Mouse (Mus musculus) thymus, postnatal 25 days (tissue): ENCODE measurements around the gene Scd4.

Experiments used
- DNase-seq: peaks from one replicate; pipeline ENCODE4 v3.0.0; 2022

Scd4 gene

GRCm38 (mm10) chr19:44382682-44383321 is 49.9 kb downstream of the Scd4 start:
- DNase-seq: no peak

- DNase-seq: no peak
Measured at GRCm38 (mm10) chr19:44385887-44386498, 53.1 kb downstream of the Scd4 start.

DNA sequence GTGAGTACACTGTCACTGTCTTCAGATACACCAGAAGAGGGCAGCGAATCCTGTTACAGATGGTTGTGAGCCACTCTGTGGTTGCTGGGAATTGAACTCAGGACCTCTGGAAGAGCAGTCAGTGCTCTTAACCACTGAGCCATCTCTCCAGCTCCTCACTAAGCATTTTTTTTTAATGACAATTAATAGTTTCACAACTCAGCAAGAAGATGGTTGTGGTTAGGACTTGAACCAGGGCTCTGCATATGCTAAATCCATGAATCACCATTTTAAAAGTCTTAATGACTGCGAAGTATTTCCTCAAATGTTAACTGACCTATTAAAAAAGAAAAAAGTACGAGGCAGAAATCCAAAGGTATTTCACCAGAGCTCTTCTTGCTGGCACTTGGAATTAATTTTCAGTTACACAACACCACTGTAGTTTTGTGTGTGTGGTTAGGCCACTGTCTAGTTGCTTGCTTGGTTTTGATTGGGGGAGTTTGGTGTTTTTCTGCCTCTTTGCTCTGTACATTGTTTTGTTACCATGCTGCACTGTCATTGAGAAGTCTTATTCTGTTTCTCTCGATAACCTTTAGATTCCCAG is 54.3 kb downstream of the Scd4 start:
- no peak for DNase-seq

- peak; percentile 11 for DNase-seq
Measured at GRCm38 (mm10) chr19:44387746-44388474, 55.0 kb downstream of the Scd4 start.

DNA sequence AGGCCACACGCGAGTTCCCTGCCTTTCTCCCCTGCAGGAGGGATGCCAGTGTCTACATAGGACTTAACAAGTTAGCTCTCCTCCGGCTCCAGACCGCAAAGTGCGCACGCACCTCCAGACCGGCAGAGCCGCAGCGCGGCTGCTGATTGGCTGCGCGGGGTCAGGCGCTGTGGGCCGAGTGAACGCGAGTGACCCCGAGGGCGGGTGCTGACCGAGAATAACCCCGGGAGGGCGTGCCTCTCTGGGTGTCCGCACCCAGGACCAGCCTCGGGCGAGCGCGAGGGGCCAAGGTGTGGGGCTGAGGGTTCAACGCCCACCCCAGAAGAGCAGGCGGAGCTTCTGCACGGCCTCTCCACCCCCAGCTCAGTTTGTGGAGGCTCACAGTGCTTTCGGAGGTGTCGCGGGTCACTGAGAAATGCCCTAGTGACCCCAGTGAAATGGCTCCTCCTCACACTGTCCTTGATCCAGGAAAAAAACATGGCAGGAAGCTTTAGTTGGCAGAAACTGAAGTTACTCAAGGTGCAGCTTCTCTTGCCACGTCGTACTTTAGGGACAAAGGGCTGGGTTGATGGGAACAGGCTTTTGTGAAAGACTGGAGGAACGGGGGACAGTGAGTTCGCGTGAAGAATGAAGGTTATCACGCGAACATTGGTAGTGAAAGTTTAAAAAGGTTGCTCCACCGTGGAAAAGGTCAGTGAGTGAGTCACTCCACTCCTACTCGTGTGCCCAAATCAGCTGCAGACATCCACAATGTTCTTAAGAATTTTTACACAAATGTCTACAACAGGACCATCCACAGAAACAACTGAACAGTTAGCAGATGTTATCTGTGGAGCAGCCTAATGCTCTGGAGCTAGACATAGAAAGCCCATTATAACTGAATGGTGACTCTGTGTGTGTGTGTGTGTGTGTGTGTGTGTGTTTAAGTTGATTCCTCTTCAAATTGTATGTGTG is 55.9 kb downstream of the Scd4 start:
- DNase-seq: peak; percentile 95

DNA sequence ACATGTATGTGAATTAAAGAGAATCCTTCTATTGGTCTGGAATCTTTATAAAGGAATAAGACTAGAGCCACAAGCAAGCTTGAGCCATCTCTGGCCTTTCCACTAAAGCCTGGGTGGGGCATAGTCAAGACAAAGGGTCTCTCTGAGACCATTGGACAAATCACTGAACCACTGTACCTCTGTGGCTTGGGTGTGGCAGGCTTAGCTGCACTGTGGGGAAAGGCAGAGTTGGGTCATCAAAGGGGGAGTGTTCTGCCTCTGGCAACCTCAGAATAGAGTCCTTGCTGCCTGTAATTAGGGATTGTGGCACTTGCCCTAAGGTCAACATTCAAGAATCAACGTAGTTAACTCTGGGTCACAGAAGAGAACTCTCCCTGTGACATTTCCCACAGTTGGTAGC is 56.6 kb downstream of the Scd4 start:
- DNase-seq: no peak

DNA sequence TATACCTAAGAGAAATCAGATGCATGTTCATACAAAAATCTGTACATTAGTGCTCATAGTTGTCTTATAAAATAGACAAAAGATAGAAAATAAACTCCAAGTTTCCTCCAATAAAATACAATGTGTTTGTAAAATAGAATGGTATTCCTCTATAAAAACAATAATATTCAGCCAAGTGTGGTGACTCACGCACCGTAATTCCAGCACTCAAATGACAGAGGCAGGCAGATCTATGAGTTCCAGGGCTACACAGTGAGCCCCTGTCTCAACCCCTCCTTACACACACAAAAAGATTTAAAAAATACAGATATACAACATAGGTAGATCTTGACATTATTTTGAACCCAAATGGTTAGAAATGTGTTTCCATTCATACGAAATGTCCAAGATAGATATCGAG is 59.0 kb downstream of the Scd4 start:
- DNase-seq: no peak

DNA sequence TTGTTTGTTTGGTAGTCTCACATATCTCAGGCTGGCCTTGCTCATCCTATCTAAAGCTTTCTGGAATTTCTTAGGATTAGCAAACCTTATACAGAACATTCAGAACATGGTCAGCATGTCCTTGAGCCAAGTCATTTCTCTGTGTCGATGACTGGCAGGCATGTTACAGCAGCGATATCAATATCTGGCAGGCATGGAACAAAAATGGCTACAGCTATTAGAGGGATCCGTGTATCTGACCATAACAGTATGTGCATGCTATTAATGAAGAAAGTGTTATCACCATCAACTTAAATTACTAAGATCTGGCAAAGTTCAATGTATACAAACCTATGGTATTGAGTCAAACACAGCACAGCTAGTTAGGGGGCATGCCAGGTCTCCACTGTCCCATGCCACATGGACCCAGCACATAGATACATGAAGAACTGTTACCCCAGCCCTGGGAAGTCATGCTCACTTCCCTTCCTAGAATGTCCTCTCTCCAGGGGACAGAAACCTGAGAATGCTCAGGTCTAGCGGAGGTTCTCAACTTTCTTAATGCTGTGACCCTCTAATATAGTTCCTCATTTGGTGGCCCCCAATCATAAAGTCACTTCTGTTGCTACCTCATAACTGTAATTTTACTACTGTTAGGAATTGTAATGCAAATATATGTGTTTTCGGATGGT is 59.6 kb downstream of the Scd4 start:
- DNase-seq: no peak

DNA sequence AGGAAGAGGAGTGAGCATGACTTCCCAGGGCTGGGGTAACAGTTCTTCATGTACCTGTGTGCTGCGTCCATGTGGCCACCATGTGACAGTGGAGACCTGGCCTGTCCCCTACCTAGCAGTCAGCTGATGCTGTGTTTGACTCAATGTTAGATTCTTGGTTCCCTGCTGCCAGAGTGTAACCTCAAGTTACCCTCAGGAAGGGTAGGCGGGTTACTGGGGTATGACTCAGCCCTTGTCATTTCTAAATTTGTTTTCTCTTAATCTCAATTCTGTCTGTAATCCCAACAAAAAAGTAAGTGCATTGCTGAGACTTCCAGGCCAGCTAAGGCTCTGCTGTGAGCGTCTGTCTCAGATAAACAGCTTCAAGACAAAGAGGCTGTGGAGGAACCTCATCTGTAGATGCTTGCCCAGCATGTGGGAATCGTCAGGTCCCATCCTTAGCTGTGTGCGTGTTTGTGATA is 61.1 kb downstream of the Scd4 start:
- DNase-seq: no peak

DNA sequence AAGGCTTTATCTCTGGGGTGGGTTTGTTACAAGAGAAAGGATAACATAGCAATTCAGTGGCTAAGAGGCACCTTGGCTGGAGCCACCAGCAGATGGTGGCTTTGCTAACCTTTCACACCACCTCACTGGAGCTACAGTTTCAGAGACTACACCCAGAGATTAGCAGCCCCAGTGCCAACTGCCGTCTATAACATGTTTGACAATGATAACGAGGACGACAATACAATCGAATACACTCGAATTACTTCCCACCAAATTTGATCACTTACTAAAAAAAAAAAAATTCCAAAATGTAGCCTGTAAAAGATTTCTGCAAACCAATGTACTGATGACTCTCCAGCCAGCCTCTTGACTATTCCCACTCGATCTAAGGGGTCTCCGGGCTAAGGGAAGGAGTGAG is 62.1 kb downstream of the Scd4 start:
- DNase-seq: no peak
